Mouse (Mus musculus) liver, embryonic 14.5 days (tissue): ENCODE data around the gene Erh.

ENCODE experiments used
- CTCF ChIP-seq: IDR thresholded peaks from 2 replicates; pipeline ENCODE4 v1.5.1; 2016; ENCODE audit warnings: antibody characterized with exemption, low read depth, control low read depth
- EP300 ChIP-seq: IDR thresholded peaks from 2 replicates; pipeline ENCODE4 v1.6.1; 2016; ENCODE audit warnings: antibody characterized with exemption, low read depth

- TF ChIP-seq CTCF: no peak
- no peak for TF ChIP-seq EP300
Measured at GRCm38 (mm10) chr12:80662322-80662721, 18.2 kb upstream of the Erh start.
